Mouse (Mus musculus): Measurements from ENCODE around the gene Hoxb6. TPM values are rescaled to one million over a fixed set of nuclear protein-coding genes. Genes with fewer than 3 reads are reported as not detected.

Hoxb6 gene
- total RNA-seq, 2 experiments from 2014 or later: not detected

DNA sequence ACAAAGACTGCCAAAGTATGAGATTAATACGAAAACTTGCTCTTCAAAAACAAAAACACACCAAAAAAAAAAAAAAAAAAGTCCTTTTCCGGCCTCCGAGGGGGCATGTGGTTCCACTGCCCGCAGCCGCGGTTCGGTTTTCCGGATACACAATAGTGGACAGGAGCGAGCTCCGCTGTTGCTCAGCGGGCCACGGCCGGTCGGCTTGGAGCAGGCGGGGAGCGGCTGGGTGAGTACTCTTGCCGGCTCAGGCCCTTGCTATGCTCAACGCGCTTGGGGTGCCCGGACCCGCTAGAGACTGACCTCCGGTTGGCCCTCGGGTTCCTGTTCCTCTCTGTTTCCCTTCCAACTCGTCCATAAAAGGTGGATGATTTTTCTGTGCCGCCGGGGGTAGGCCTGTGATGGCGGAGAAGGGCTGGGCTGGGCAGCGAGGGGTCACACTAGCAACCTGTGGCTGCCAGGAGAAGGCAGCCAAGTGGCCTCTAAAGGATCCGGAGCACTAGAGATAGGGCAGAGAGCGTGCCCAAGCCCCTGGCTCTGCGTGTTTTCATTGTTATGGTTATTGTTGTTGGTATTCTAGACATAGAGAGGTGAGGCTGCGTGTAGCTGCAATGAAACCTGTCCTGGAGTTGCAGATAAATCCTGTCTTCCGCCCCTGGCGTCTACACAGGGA lies 22.5 kb downstream of the Hoxb6 start:
- no peak for DNase-seq (ENCODE audit: low spot score in 2 of 2)

GRCm38 (mm10) chr11:96315344-96315681 lies 23.0 kb downstream of the Hoxb6 start:
- DNase-seq (ENCODE audit: low spot score in 2 of 2): no peak

DNA sequence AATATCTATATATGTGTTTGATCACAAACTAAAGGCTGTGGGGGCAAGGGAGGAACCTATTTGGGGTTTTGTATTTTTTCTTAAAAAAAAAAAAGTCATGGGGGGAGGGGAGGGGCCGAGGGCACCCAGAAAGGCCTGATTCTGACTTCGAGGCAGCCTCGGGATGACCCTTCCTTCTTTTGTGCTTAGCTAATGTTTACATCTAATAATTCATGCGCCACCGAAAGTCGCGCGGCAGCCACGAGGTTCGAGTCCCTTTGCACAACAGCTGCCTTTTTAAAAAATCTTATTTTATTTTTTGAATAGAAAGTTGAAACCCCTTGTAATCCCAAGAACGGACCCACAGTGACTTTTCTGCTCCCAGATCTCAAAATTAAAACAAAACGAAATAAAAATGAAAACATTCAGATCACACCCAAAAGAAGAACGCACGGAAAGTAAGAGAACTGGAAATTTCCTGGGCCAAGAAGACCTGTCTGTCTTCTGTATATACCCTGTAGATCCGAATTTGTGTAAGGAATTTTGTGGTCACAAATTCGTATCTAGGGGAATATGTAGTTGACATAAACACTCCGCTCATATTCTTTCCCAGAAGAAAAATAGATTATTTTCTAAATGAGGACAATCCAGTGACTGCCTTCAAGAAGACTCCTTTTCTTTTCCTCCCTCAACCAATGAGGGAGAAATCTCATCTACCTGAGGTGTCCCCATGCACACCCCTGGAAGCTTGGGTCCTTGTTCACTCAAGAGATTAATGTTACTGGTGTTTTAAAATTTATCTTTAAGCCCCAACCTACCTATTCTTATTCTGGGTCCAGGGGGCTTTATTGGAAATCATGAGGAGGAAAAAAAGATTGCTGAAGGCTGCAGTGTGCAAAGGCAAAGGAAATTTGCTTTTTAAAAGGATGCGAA lies 24.7 kb downstream of the Hoxb6 start:
- DNase-seq (ENCODE audit: low spot score in 2 of 2): no peak

- DNase-seq (ENCODE audit: low spot score in 2 of 2): no peak
Measured at GRCm38 (mm10) chr11:96317608-96318367, 25.5 kb downstream of the Hoxb6 start, which contains the start of gene Hoxb4. Gene Hoxb4, plus strand, starts transcription at chr11:96318267.

- no peak for DNase-seq (ENCODE audit: low spot score in 2 of 2)
Measured at GRCm38 (mm10) chr11:96318368-96319070, 26.2 kb downstream of the Hoxb6 start.

GRCm38 (mm10) chr11:96319071-96319902 lies 27.0 kb downstream of the Hoxb6 start:
- DNase-seq (ENCODE audit: low spot score in 2 of 2): no peak

- DNase-seq (ENCODE audit: low spot score in 2 of 2): no peak
Measured at GRCm38 (mm10) chr11:96319910-96320309, 27.6 kb downstream of the Hoxb6 start.

- DNase-seq (ENCODE audit: low spot score in 2 of 2): no peak
Measured at GRCm38 (mm10) chr11:96320688-96321087, 28.4 kb downstream of the Hoxb6 start.

DNA sequence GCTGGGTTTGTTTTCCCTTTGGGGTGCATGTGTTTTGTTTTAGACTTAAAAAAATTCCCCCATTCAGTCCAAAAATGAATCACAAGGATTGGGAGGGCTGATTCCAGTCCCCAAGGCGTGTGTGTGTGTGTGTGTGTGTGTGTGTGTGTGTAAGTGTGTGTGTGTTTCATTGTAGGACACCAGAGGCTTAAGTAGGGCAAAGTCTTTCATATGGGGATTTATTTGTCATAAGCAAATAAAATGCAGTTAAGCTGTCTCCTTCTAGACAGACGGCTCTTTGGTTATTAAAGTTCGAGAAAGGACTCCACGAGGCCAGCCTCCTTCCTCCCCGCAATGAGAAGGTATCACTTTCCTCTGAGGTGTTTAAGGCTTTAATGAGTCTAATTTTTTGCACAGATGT lies 29.6 kb downstream of the Hoxb6 start:
- DNase-seq (ENCODE audit: low spot score in 2 of 2): no peak

DNA sequence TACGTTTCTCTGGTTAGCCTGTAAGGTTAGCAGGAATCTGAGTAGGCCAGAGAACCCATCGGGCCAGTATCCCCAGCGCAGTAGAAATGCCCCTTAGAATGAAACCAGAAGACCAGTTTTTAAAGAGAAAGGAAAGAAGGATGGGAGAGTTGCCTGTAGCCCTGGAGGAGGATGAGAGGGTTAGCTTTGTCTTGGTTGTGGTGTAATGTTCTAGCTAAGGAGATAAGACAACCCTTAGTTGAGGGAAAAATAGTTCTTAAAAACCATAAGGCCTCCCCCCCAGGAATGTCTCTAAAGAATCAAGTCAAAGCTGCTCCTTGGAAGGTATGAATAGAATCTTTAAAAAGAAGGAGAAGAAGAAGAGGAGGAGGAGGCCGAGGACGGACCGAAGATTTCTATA lies 30.5 kb downstream of the Hoxb6 start:
- DNase-seq (ENCODE audit: low spot score in 2 of 2): no peak

DNA sequence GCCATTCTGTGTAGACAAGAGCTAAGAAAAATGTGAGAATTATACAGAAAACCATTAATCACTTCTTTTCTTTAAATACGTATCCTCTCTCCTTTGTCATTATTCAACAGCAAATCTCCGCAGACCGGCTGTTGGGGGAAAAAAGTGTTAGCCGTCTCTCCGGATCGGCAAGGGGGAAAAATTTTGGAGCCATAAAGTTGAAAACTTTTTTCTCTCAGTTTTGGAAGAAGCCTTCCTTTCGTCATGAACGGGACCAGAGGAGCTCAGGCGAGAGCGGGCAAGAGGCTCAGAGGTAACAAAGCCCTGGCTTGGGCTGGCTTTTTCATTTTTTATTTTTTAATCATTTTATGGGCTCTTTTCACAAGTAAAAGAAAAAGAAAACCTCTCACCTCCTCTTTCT lies 30.9 kb downstream of the Hoxb6 start, which contains the start of gene Hoxb3:
Hoxb3 (plus strand) TSS at position 173 of the 400 bp plus-strand sequence.
- no peak for DNase-seq (ENCODE audit: low spot score in 2 of 2)

DNA sequence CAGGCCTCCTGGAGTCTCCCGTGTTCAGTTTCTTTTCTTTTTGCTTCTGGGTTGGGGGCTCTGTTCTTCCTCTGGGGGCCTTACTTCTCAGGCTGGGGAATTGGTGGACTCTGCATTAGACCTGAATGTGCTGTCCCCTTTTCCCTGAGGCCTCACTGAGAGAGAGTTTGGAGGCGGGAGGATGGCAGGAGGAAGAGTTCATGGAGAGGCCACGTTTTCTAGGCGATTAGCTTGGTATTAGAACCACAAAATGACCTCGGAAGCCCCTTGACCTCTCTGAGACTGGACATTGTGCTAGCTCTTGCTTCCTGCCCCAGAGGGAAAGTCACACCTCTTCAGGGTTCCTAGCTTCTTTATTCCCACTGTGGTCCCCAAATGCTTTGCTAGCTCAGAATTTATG lies 31.8 kb downstream of the Hoxb6 start:
- no peak for DNase-seq (ENCODE audit: low spot score in 2 of 2)

- no peak for DNase-seq (ENCODE audit: low spot score in 2 of 2)
Measured at GRCm38 (mm10) chr11:96324965-96325364, 32.7 kb downstream of the Hoxb6 start.

DNA sequence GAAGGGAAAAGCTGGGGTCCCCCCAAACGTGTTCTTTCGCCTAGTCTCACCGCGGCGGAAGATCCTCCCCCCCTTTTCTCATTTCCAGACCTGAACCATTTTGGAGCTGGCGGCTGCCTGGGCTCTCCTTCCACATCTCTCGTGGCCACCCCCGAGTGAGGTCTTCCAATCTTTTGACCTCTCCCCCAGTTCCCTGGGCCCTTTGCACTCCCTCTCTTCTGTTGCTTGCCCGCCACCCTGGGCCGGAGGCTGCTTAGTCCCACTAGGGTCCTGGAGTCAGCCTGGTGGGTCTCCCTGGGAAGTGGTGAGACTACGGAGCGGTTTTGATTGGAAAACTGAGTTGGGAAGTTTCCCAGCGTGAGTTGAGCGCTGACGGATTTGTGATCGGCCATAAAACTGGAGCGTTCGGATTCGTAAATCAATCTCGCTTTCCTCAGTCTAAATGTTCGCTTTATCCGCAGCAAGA lies 33.5 kb downstream of the Hoxb6 start:
- no peak for DNase-seq (ENCODE audit: low spot score in 2 of 2)

DNA sequence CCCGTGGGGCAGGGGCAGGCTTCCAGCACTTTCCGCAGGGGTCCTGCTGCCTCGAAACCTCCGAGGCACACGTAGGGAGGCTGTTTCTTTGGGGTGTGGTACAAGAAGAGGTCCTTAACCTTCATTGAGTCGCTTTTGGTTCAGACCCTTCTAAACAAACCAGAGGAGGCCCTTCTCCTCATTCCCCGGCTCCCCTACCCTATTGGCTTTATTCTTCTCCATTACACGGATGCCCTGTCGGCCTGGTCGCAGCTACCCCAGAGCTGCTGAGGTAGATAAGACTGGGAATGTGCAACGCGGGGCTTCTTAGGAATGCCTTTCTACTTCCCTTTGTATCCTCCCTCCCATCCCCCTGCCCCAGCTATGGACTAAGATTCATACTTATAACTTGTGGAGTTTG lies 34.4 kb downstream of the Hoxb6 start:
- DNase-seq (ENCODE audit: low spot score in 2 of 2): no peak

DNA sequence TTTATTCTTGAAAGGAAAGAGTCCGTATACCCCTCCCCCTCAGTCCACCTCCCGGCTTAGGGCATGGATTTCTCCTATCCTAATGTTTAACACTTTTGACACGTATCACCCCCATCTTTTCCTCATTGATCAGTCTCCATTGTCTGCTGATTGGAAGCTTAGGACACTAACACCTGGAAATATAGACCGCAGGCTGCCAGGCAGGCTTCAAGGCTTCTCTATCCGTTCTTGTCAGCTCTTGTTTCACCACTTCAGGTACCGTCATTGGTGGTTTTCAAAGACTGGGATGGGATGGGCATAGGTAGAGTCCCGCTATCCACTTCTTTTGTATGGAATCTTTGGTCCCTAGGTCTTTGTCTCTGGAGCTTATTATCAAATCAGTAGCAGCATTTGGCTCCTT lies 34.8 kb downstream of the Hoxb6 start:
- DNase-seq (ENCODE audit: low spot score in 2 of 2): no peak

DNA sequence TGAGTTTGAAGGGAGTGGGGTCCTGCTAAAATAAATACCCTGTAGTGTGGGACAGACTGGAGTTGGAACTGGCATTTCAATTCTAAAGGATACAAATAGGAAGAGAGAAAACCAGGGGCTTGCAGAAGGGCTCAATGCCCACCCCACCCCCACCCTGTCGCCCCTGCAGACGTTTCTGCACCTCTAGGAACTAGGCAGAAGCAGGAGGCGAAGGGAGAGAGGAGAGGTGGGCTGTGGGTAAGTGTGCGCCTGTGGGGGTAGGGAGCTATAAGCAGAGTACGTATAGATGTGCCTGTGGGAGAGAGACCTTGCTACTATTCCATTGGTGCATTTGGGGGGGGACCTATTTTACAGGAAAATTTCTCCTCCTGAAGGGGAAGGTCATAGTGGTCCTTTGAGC lies 35.5 kb downstream of the Hoxb6 start:
- no peak for DNase-seq (ENCODE audit: low spot score in 2 of 2)

GRCm38 (mm10) chr11:96328605-96329004 lies 36.3 kb downstream of the Hoxb6 start:
- DNase-seq (ENCODE audit: low spot score in 2 of 2): no peak

DNA sequence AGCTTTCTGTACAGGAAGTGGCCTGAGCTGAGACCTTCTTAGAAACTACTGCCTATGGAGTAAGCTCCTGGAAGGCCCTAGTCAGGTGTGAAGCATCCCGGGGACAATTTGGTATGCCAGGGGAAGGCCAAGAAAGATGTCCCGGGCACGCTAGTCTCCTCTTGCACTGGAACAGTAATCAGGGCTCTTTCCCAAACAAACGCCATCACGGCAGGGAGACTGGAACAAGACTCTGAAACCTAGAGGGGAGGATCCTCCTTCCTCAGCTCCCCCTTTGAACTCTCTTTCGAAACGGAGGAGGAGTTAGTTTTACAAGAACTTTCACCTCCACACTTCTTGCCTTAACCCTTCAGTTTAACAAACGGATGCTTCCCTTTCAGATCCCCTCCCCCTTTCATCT lies 39.8 kb downstream of the Hoxb6 start:
- no peak for DNase-seq (ENCODE audit: low spot score in 2 of 2)

- no peak for DNase-seq (ENCODE audit: low spot score in 2 of 2)
Measured at GRCm38 (mm10) chr11:96332618-96333032, 40.3 kb downstream of the Hoxb6 start.

All from layer of hippocampus, postnatal 14 days (tissue).